In the genomic region with DNA sequence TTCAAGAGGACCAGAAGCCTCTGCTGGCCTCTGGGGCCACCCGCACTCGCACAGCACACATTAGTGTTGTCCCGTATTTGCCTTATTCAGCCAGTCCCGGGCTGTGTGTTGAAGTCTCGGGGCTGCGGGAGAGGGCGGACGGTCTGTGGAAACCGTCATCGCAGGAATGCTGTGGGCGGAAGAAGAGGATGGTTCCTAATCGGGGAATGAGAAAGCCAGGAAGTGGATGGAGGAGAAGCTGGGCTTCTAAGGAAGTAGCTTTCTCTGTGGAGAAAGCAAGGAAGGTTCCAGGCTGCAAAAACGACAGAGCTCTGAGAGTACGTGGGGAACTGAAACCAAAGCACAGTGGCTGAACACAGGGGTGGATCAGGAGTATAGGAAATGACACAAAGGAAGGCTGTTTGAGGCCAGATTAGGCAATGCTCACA, we compare ENCODE assay signal across 8 mouse cellular contexts. TPM values are rescaled to one million over a fixed set of nuclear protein-coding genes. Genes with fewer than 3 reads are reported as not detected.
DNase-seq lines count a peak whose midpoint lies in the region; ATAC-seq and TF ChIP-seq lines count a peak whose summit lies in the region.

No protein-coding gene starts in this region.

- WGBS in bone marrow, adult 2 months: 3% methylated on average over 14 of the region's 14 CpGs
- WGBS in heart, embryonic 14.5 days: 25% methylated on average over 14 of the region's 14 CpGs
- WGBS in limb, embryonic 12.5 days: 70% methylated on average over 14 of the region's 14 CpGs
- 69% methylated on average over 14 of the region's 14 CpGs for WGBS in forebrain, embryonic 16.5 days

- TF ChIP-seq POLR2A in bone marrow, adult 2 months (IDR thresholded peaks at IDR 0.05; ENCODE audit: borderline replicate concordance, control insufficient read depth, low read depth, low read length): no peak

- peak; percentile 24 for DNase-seq in layer of hippocampus, adult 11-12 months (ENCODE audit: low spot score)
- DNase-seq in layer of hippocampus, adult 18-20 months (ENCODE audit: low spot score in 2 of 2): no peak
- DNase-seq in frontal cortex, postnatal 25 days (ENCODE audit: low spot score in 2 of 2): no peak

- no peak for ATAC-seq in heart, embryonic 14.5 days (ENCODE audit: insufficient number of reproducible peaks, insufficient read depth, low FRiP score, low read depth)
- no peak for ATAC-seq in limb, embryonic 12.5 days (ENCODE audit: insufficient number of reproducible peaks, insufficient read depth, low FRiP score, low TSS enrichment, low read depth)
- ATAC-seq in monocyte, adult 5-6 weeks (replicated peaks; ENCODE audit: insufficient number of reproducible peaks, low FRiP score, low TSS enrichment, poor library complexity, severe bottlenecking): peak; percentile 62
- ATAC-seq in forebrain, embryonic 16.5 days: no peak

- H3K9ac ChIP-seq in heart, embryonic 14.5 days (ENCODE audit: low read length): peak overlapping the region; percentile 73
- H3K9ac ChIP-seq in limb, embryonic 12.5 days (replicated peaks): no peak overlapping the region
- no peak overlapping the region for H3K9ac ChIP-seq in forebrain, embryonic 16.5 days (replicated peaks; ENCODE audit: low read depth, low read length)

- H3K4me2 ChIP-seq in heart, embryonic 14.5 days (ENCODE audit: low read length): peak overlapping the region; percentile 64
- no peak overlapping the region for H3K4me2 ChIP-seq in limb, embryonic 12.5 days
- no peak overlapping the region for H3K4me2 ChIP-seq in forebrain, embryonic 16.5 days (ENCODE audit: low read length)

- H3K36me3 ChIP-seq in heart, embryonic 14.5 days (ENCODE audit: control insufficient read depth, insufficient read depth, low read length): no peaks in the 10 kb centered on the region
- no peaks in the 10 kb centered on the region for H3K36me3 ChIP-seq in limb, embryonic 12.5 days
- H3K36me3 ChIP-seq in forebrain, embryonic 16.5 days (ENCODE audit: control insufficient read depth, insufficient read depth): no peaks in the 10 kb centered on the region

- H3K27ac ChIP-seq in bone marrow, adult 2 months (ENCODE audit: control insufficient read depth, insufficient read depth, low read depth, low read length, poor library complexity): peak overlapping the region; percentile 73
- H3K27ac ChIP-seq in heart, embryonic 14.5 days (replicated peaks in 1 of 2; ENCODE audit: control insufficient read depth in 1 of 2, insufficient read depth in 1 of 2, low read depth in 2 of 2, low read length in 2 of 2): peak overlapping the region; percentile 63 to 68
- 0 out of 2 replicates have a peak overlapping the region, but pooled peaks have one; percentile 35 for H3K27ac ChIP-seq in limb, embryonic 12.5 days
- H3K27ac ChIP-seq in forebrain, embryonic 16.5 days (ENCODE audit: low read length): no peak overlapping the region

- no peak for TF ChIP-seq CTCF in bone marrow, adult 2 months (IDR thresholded peaks at IDR 0.05; ENCODE audit: control insufficient read depth, insufficient read depth, low read length)

- H3K27me3 ChIP-seq in heart, embryonic 14.5 days (ENCODE audit: control insufficient read depth, insufficient read depth, low read length): no peaks in the 10 kb centered on the region
- peaks cover 12% of the 10 kb centered on the region for H3K27me3 ChIP-seq in limb, embryonic 12.5 days
- no peaks in the 10 kb centered on the region for H3K27me3 ChIP-seq in forebrain, embryonic 16.5 days (replicated peaks; ENCODE audit: control insufficient read depth, insufficient read depth, low read length)

- H3K4me3 ChIP-seq in bone marrow, adult 2 months (replicated peaks; ENCODE audit: control insufficient read depth, low read depth, low read length): peak overlapping the region; percentile 61
- H3K4me3 ChIP-seq in heart, embryonic 14.5 days (ENCODE audit: control insufficient read depth in 1 of 2, insufficient read depth in 1 of 2, low read depth in 1 of 2, low read length in 2 of 2): peak overlapping the region; percentile 27 to 42; a peak in 3 of 4 replicates
- H3K4me3 ChIP-seq in limb, embryonic 12.5 days (replicated peaks): no peak overlapping the region
- H3K4me3 ChIP-seq in forebrain, embryonic 16.5 days (replicated peaks; ENCODE audit: low read length): no peak overlapping the region

- peaks cover 6% of the 10 kb centered on the region; the same call in 1 of the 2 replicates for H3K4me1 ChIP-seq in bone marrow, adult 2 months (ENCODE audit: control insufficient read depth, insufficient read depth, low read length)
- peaks cover 14 to 25% of the 10 kb centered on the region in 2 experiments; a peak in 3 of 4 replicates for H3K4me1 ChIP-seq in heart, embryonic 14.5 days (ENCODE audit: control insufficient read depth in 2 of 2, insufficient read depth in 2 of 2, low read length in 2 of 2)
- H3K4me1 ChIP-seq in limb, embryonic 12.5 days (replicated peaks): peaks cover 15% of the 10 kb centered on the region
- no peaks in the 10 kb centered on the region for H3K4me1 ChIP-seq in forebrain, embryonic 16.5 days (replicated peaks; ENCODE audit: control insufficient read depth, insufficient read depth, low read length)

- no peaks in the 10 kb centered on the region for H3K9me3 ChIP-seq in heart, embryonic 14.5 days (ENCODE audit: control insufficient read depth, low read length)
- no peaks in the 10 kb centered on the region for H3K9me3 ChIP-seq in limb, embryonic 12.5 days
- H3K9me3 ChIP-seq in forebrain, embryonic 16.5 days (ENCODE audit: control insufficient read depth, low read length): no peaks in the 10 kb centered on the region

RNA-seq across cellular contexts. Expression of a gene that starts 43.6 kb away (rescaled TPM):
- total RNA-seq in layer of hippocampus, adult 18-20 months (2021): not detected
- 2.5 and 4.7 TPM in 2 replicates for polyA plus RNA-seq in bone marrow, adult 2 months (2011; ENCODE audit: insufficient read depth, insufficient read length, low replicate concordance, missing spikeins)
- 0.12 and 0.16 TPM in 2 replicates for polyA plus RNA-seq in heart, embryonic 14.5 days (2014; fragmentation: Nextera tagmentation; extraction: Ambion mirVana)
- not detected in 2 replicates for polyA plus RNA-seq in limb, embryonic 12.5 days (2016; fragmentation: Nextera tagmentation; extraction: Ambion mirVana)
- total RNA-seq in monocyte, adult 5-6 weeks (2017): 44.5 to 208 TPM (median 58.1 TPM) in 3 replicates
- 0.13 TPM in 1 of 2 replicates, not detected in the other for polyA plus RNA-seq in forebrain, embryonic 16.5 days (2015; fragmentation: Nextera tagmentation; extraction: Ambion mirVana)

Comparison
In these comparisons a context has a peak if more than half of its experiments do, and no peak if none do; other contexts are left out.
1. H3K4me3 ChIP-seq: peak in bone marrow, adult 2 months (single experiment) and heart, embryonic 14.5 days (2 of 2); none in limb, embryonic 12.5 days (single experiment) and forebrain, embryonic 16.5 days (single experiment).